Mouse (Mus musculus): ENCODE data around the gene Mybbp1a.
A peak's percentile ranks its signal among the peaks of the same experiment; 100 is the strongest.

The Mybbp1a gene

GRCm38 (mm10) chr11:72446311-72447105 is 5.4 kb downstream of the Mybbp1a start:
- DNase-seq (ENCODE audit: low spot score in 2 of 2): no peak

- DNase-seq (ENCODE audit: low spot score in 2 of 2): no peak
These were observed 6.3 kb downstream of the Mybbp1a start for GRCm38 (mm10) chr11:72447475-72447874.

GRCm38 (mm10) chr11:72452140-72452665 is 11.0 kb downstream of the Mybbp1a start:
- DNase-seq (ENCODE audit: low spot score in 2 of 2): no peak

- no peak for DNase-seq (ENCODE audit: low spot score in 2 of 2)
These were observed 12.2 kb downstream of the Mybbp1a start for GRCm38 (mm10) chr11:72453105-72453953.

GRCm38 (mm10) chr11:72455694-72456093 is 14.5 kb downstream of the Mybbp1a start:
- peak in 1 of 2 experiments; percentile 43 for DNase-seq (ENCODE audit: low spot score in 2 of 2)

GRCm38 (mm10) chr11:72457995-72458496 is 16.9 kb downstream of the Mybbp1a start:
- no peak for DNase-seq (ENCODE audit: low spot score in 2 of 2)

- no peak for DNase-seq (ENCODE audit: low spot score in 2 of 2)
These were observed 17.3 kb downstream of the Mybbp1a start for GRCm38 (mm10) chr11:72458502-72458901.

GRCm38 (mm10) chr11:72461500-72461981 is 20.4 kb downstream of the Mybbp1a start:
- no peak for DNase-seq (ENCODE audit: low spot score in 2 of 2)

- DNase-seq (ENCODE audit: low spot score in 2 of 2): no peak
These were observed 23.7 kb downstream of the Mybbp1a start for GRCm38 (mm10) chr11:72464821-72465220.

GRCm38 (mm10) chr11:72465978-72466693 is 25.0 kb downstream of the Mybbp1a start:
- no peak for DNase-seq (ENCODE audit: low spot score in 2 of 2)

- DNase-seq (ENCODE audit: low spot score in 2 of 2): no peak
These were observed 25.7 kb downstream of the Mybbp1a start for GRCm38 (mm10) chr11:72466694-72467507.

GRCm38 (mm10) chr11:72468525-72468924 is 27.4 kb downstream of the Mybbp1a start:
- no peak for DNase-seq (ENCODE audit: low spot score in 2 of 2)

GRCm38 (mm10) chr11:72469217-72469616 is 28.1 kb downstream of the Mybbp1a start:
- DNase-seq (ENCODE audit: low spot score in 2 of 2): no peak

GRCm38 (mm10) chr11:72470004-72470403 is 28.8 kb downstream of the Mybbp1a start:
- no peak for DNase-seq (ENCODE audit: low spot score in 2 of 2)

GRCm38 (mm10) chr11:72471381-72471780 is 30.2 kb downstream of the Mybbp1a start:
- no peak for DNase-seq (ENCODE audit: low spot score in 2 of 2)

- DNase-seq (ENCODE audit: low spot score in 2 of 2): no peak
These were observed 32.4 kb downstream of the Mybbp1a start for GRCm38 (mm10) chr11:72473540-72473939.

GRCm38 (mm10) chr11:72474926-72475325 is 33.8 kb downstream of the Mybbp1a start:
- DNase-seq (ENCODE audit: low spot score in 2 of 2): no peak

- DNase-seq (ENCODE audit: low spot score in 2 of 2): no peak
These were observed 34.3 kb downstream of the Mybbp1a start for GRCm38 (mm10) chr11:72475408-72475807.

- DNase-seq (ENCODE audit: low spot score in 2 of 2): no peak
These were observed 35.0 kb downstream of the Mybbp1a start for GRCm38 (mm10) chr11:72476074-72476625.

GRCm38 (mm10) chr11:72477182-72477581 is 36.0 kb downstream of the Mybbp1a start:
- no peak for DNase-seq (ENCODE audit: low spot score in 2 of 2)
